Mouse (Mus musculus) cortical plate, adult 2 months (tissue): ENCODE data around the gene Grap. TPM values are rescaled to one million over a fixed set of nuclear protein-coding genes. Genes with fewer than 3 reads are reported as not detected.

Experiments
- H3K27ac ChIP-seq: fragments of 200-500 bp; 2 replicates; pipeline ENCODE4 v1.5.1; 2012; ENCODE audit warnings: low read length, control low read depth, inconsistent platforms; ENCODE audit not compliant: insufficient read depth
- H3K4me1 ChIP-seq: fragments of 200-500 bp; 2 replicates; pipeline ENCODE4 v1.6.1; 2011; ENCODE audit warnings: low read length; ENCODE audit not compliant: control insufficient read depth, insufficient read depth
- H3K4me3 ChIP-seq: fragments of 200-500 bp; 2 replicates; pipeline ENCODE4 v1.5.1; 2011; ENCODE audit warnings: mild to moderate bottlenecking, low read length, control low read depth; ENCODE audit not compliant: insufficient read depth
- CTCF ChIP-seq: fragments of 200-500 bp; IDR thresholded peaks from 2 replicates; pipeline ENCODE4 v1.5.1; 2011; ENCODE audit warnings: mild to moderate bottlenecking, control low read depth, low read length; ENCODE audit not compliant: insufficient read depth; ENCODE audit errors: extremely low read depth
- POLR2A ChIP-seq: fragments of 200-500 bp; IDR thresholded peaks from 2 replicates; pipeline ENCODE4 v1.6.1; 2011; ENCODE audit warnings: mild to moderate bottlenecking, low read length, control low read depth; ENCODE audit not compliant: insufficient read depth; ENCODE audit errors: extremely low read depth
- polyA plus RNA-seq: library from polyadenylated mRNA; depleted of rRNA; stranded (reverse); fragments of >200 nt; gene quantifications from 2 replicates; pipeline ENCODE4 v1.2.3, GENCODE M21; 2012; rRNA removed

Gene Grap
- polyA plus RNA-seq: 6.2 and 6.9 TPM in 2 replicates

DNA sequence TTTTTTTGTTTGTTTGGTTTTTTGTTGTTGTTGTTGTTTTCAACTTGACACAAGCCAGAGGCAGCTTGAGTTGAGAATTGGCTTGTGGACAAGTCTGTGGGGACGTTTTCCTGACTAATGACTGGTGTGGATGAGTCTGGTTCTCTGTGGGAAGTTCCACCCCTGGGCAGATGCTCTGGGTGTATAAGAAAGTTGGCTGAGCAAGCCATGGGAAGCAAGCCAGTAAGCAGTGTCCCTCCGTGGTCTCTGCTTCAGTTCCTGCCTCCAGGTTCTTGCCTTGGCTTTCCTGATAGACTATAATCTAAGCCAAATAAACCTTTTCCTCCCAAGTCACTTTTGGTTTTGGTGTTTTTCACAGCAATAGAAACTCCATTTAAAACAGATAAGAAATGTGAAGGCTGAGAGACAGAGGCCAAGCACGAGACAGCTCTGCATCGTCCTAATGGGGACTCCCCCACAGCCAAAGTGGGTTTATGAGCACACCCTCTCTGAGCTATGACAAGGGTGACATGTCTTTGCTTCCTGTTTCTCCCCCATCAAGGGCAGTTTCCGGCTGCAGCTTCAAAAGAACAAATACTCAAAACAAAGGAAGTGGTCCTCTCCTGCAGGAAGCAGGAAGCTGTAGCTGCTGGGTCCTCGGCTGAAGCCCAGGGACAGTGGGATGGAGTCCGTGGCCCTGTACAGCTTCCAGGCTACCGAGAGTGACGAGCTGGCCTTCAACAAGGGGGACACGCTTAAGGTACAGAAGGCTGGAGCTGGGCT, at the start of gene Grap:
Grap (plus strand) TSS at position 580 of the 762 bp plus-strand sequence.
- Histone ChIP-seq H3K4me1 (no peaks in the 10 kb centered on the region), H3K27ac (no peak within 1 kb of the TSS), H3K4me3 (0 out of 2 replicates have a peak within 1 kb of the TSS, but pooled peaks have one; percentile 0)
- TF ChIP-seq POLR2A (no peak), CTCF (no peak)

DNA sequence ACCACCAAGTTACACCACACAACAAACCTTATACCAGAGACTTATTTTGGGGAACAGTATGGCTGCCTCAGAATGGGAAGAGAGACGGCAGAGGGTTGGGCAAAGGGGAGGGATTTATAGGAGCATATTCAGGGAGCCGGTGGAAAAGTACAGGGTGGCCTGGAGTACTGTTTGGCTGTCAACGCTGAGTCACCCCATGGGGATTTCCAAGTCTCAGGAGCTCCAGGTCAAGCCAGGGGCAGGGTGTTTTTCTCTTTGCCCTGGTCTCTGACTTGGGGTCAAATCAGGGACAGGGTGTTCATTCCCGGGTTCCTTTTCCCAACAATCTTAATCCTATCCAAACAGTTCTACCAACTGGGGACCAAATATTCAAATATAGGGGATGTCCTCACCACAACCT, 45.0 kb upstream of the Grap start:
- TF ChIP-seq POLR2A: no peak
- no peak for TF ChIP-seq CTCF
- Histone ChIP-seq H3K27ac (no peak overlapping the region), H3K4me1 (no peaks in the 10 kb centered on the region), H3K4me3 (no peak overlapping the region)

DNA sequence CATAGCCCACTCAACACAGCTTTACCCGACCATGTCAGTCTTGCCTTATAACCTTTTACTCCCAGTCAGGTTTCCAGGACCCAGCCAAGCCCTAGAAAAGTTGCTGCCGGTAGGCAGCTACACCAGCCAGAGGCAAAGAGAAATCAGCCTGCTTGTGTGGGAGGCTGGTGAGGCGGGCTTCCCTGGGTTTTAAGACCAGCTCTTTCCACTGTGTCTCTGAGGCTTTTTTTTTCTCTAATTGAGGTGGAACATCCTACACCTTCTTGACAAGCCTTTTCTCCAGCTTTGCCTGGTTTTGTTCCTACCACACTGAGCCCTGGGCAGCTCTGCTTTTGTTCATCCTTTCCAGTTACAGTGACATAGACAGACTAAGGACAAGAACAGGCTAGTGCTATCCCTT, 41.9 kb upstream of the Grap start:
- peaks cover 8% of the 10 kb centered on the region for H3K4me1 ChIP-seq
- TF ChIP-seq CTCF (no peak), POLR2A (no peak)
- H3K4me3 ChIP-seq: no peak overlapping the region
- no peak overlapping the region for H3K27ac ChIP-seq

DNA sequence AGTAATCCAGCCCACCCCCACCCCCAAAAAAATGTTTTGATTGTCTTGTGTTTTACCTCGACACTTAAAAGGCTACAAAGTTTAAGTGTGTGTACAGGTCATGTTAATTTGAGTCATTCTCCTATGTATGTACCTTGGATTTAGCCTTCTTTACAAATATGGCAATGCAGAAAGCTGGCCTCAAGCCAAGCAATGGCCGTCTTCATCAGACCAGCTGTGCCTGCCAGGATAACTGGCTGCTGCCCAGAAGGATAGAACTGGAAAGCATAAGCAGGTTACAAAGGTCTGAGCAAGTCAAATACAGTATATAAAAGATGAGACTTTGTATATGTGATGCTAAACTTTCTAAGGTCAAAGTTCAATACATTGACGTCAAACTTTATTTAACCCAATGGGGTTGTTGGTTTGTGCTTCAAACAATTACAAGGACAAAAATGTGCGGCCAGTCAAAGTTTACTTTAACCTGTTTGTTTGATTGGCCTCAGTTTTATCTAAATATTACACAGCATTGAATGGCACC, 40.9 kb upstream of the Grap start:
- Histone ChIP-seq H3K27ac (no peak overlapping the region), H3K4me3 (no peak overlapping the region), H3K4me1 (peaks cover 10% of the 10 kb centered on the region)
- no peak for TF ChIP-seq CTCF
- TF ChIP-seq POLR2A: no peak

DNA sequence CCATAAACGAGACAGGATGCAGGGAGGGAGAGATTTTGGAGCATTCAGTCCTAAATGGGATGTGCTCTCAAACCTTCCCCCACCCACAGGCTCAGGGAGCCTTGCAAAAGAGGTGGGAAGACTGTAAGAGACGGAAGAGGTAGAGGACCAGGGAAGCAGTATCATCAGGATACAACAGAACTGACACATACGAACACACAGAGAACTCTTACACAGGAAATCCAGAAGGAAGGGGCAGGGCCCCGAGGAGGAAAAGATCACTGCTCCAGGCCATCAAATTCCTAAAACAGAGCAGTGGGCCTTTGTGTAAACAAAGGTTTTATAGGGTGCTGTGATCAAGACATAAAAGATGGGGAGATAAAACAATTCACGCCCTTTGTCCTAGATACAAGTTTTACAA, 38.7 kb upstream of the Grap start:
- Histone ChIP-seq H3K4me3 (no peak overlapping the region), H3K4me1 (peaks cover 10% of the 10 kb centered on the region), H3K27ac (no peak overlapping the region)
- TF ChIP-seq POLR2A (no peak), CTCF (no peak)

DNA sequence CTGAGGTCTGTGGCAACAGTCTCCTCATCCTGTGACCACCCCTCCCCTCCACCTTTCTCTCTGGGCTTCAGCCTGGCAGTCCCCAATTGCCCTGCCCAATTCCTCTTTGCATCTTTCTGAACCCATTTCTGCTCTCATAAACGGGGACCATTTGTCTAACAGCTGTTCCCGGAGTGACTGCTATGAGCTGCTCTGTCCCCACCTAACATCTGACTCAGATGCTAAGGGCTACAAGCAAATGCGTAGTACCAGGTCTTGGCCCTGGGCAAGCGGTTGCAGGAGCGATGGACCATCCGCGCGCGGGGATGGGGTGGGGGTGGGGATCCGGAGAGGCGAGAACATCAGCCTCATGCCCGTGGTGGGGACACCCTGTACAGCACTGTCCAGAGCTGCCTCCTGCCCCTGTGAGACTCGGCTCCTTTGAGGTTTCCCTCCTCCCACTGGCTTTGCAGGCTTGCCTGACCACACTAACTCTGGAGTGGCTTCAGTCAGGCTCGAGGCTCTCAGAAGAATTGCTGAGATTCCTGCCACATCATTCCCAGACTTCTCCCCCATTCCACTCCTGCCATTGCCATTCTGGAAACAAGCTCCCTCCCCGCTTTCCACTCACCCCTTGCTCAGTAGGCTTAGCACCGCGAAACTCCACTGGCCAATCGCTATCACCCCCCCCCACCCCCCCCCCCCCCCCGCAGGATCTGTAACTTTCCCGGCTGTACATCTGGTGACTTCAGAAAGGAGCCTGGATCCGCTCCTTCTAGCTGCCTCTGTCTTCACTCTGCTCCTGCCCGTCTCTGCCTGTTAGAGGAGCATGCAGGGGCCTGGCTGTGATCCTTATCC, 37.2 kb upstream of the Grap start:
- TF ChIP-seq CTCF (no peak), POLR2A (no peak)
- H3K4me1 ChIP-seq: peaks cover 10% of the 10 kb centered on the region
- peak overlapping the region; percentile 18; the same call in 1 of the 2 replicates for H3K4me3 ChIP-seq
- H3K27ac ChIP-seq: no peak overlapping the region

DNA sequence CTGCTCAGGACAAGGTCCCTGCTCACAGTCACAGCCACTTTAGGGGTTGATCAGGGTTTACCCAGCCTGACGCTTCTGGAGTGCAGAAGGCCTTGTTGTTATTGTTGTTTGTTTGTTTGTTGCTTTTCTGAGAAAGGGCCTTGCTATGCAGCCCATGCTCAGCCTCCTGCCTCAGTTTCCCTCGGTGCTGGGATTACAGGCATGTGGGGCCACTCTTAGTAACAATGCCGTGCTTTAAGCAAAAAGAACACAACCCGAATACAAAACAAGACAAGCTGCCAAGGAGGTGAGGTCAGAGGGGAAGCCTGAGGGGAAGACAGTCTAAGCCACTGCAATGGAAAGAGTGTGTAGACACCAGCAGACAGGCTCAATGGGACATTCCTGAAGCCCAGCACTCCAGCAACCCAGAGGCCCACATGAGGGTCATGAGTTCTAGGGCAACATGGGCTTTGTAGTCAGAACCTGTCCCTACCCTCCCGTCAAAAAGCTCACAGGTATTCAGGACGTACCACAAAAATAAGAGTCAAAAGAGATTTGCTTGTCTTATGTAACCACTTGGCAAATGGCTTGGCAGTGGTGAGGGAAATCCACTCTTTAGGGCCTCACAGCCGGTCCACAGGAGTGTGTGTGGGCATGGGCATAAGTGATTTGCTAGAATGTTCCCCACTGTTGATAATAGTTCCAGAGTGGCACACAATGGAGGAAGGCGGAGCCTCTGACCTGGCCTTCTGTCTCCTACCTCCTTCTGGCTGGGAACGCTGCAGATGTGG, 36.4 kb upstream of the Grap start:
- Histone ChIP-seq H3K27ac (no peak overlapping the region), H3K4me1 (peaks cover 10% of the 10 kb centered on the region), H3K4me3 (no peak overlapping the region)
- no peak for TF ChIP-seq POLR2A
- TF ChIP-seq CTCF: no peak

DNA sequence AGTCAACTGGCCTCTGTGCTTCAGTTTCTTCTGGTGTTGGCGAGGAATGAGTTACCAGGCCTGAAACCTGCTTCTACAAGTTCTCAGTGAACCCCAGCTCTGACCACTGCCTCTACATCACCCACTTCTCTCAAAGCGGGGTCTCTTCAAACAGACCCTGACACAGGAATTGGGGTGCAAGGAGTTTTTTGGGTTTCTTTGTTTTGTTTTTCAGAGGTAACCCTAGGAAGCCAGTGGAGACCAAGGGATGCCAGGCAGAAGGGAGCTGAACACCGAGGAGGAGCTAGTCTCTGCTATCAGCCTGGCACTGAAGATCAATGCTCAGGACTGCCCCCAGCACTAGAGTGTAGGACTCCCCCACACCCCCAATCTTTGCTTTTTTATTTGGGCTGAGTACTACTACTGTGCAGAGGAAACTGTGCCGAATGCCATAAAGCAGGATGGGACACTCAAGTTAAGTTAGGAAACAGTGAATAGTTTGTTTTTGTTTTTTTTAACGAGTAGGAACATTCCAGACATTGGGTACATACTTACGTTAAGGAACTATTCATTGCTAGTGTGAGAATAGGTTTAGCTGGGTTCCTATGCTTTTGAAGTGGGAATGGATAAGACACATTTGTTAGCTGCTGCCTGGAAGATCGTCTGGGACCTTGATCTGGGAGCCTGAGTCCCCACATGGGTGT, 35.6 kb upstream of the Grap start:
- Histone ChIP-seq H3K27ac (no peak overlapping the region), H3K4me1 (peaks cover 10% of the 10 kb centered on the region), H3K4me3 (no peak overlapping the region)
- no peak for TF ChIP-seq CTCF
- TF ChIP-seq POLR2A: no peak

DNA sequence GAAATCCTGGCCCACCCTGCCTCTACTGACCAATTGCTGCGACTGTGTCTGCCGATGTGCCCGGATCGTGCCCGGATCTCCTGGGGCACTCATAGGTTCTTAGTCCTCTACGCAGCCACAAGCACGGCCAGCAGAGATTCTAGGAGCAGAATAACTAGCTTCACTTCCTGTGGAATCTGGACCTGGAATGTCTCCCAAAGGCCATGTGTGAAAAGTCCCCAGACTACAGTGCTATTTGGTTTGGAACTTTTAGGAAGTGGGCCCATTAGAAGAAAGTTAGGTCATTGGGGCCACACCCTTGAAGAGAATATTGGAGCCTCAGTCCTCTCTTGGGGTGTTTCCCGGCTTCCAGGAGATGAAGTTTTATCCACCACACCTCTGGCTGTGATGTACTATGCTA, 34.9 kb upstream of the Grap start:
- TF ChIP-seq CTCF (no peak), POLR2A (no peak)
- no peak overlapping the region for H3K4me3 ChIP-seq
- peaks cover 10% of the 10 kb centered on the region for H3K4me1 ChIP-seq
- no peak overlapping the region for H3K27ac ChIP-seq
